Mouse (Mus musculus): ENCODE measurements at regions not wholly inside any gene's neighbourhood (a gene's known extent, or its start where the extent isn't known, plus 50 kb on each side); places are given as distances from the start of the nearest gene placed in this dataset.
A peak's percentile ranks its signal among the peaks of the same experiment; 100 is the strongest.

DNA sequence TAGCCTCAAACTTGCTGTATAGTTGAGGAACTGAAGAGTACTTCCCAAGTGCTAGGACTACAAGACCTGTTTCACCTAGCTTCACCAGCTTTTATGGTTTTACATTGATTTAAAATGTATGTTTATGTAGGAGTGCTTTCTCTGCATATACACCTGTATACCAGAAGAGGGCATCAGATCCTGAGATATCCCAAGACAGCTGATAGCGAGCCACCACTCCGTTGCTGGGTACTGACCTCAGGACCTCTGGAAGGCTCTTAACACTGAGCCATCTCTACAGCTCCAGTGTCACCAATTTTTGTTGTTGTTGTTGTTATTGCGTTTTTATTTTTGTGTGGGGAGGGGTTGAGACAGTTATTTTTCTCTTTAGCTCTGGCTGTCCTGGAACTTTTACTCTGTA lies 55.9 kb upstream of the Ddx3x start:
- Histone ChIP-seq H3K4me3 (ENCODE audit: low read depth, low read length) (no peak overlapping the region), H3K36me3 (ENCODE audit: control insufficient read depth, insufficient read depth, low read length) (no peaks in the 10 kb centered on the region), H3K9ac (replicated peaks; ENCODE audit: low read depth, low read length) (no peak overlapping the region), H3K27me3 (ENCODE audit: control insufficient read depth, insufficient read depth, low read length) (no peaks in the 10 kb centered on the region), H3K4me2 (replicated peaks; ENCODE audit: low read depth, low read length) (no peak overlapping the region), H3K9me3 (ENCODE audit: control insufficient read depth, low read depth, low read length) (no peaks in the 10 kb centered on the region), H3K27ac (ENCODE audit: low read length) (no peak overlapping the region), H3K4me1 (ENCODE audit: control insufficient read depth, insufficient read depth, low read length) (no peaks in the 10 kb centered on the region)
- no peak for ATAC-seq (ENCODE audit: insufficient number of reproducible peaks, insufficient read depth, low FRiP score, low read depth)
- WGBS = 6% methylated on average over 3 of the region's 3 CpGs

GRCm38 (mm10) chrX:13226429-13226828 lies 54.3 kb upstream of the Ddx3x start:
- no peak overlapping the region for H3K27ac ChIP-seq (ENCODE audit: low read length)
- no peak overlapping the region for H3K4me2 ChIP-seq (replicated peaks; ENCODE audit: low read depth, low read length)
- ATAC-seq (ENCODE audit: insufficient number of reproducible peaks, insufficient read depth, low FRiP score, low read depth) = no peak
- 75% methylated on average over 3 of the region's 3 CpGs for WGBS
- no peak overlapping the region for H3K9ac ChIP-seq (replicated peaks; ENCODE audit: low read depth, low read length)
- no peaks in the 10 kb centered on the region for H3K4me1 ChIP-seq (ENCODE audit: control insufficient read depth, insufficient read depth, low read length)
- H3K36me3 ChIP-seq (ENCODE audit: control insufficient read depth, insufficient read depth, low read length) = no peaks in the 10 kb centered on the region
- no peak overlapping the region for H3K4me3 ChIP-seq (ENCODE audit: low read depth, low read length)
- no peaks in the 10 kb centered on the region for H3K27me3 ChIP-seq (ENCODE audit: control insufficient read depth, insufficient read depth, low read length)
- H3K9me3 ChIP-seq (ENCODE audit: control insufficient read depth, low read depth, low read length) = no peaks in the 10 kb centered on the region

DNA sequence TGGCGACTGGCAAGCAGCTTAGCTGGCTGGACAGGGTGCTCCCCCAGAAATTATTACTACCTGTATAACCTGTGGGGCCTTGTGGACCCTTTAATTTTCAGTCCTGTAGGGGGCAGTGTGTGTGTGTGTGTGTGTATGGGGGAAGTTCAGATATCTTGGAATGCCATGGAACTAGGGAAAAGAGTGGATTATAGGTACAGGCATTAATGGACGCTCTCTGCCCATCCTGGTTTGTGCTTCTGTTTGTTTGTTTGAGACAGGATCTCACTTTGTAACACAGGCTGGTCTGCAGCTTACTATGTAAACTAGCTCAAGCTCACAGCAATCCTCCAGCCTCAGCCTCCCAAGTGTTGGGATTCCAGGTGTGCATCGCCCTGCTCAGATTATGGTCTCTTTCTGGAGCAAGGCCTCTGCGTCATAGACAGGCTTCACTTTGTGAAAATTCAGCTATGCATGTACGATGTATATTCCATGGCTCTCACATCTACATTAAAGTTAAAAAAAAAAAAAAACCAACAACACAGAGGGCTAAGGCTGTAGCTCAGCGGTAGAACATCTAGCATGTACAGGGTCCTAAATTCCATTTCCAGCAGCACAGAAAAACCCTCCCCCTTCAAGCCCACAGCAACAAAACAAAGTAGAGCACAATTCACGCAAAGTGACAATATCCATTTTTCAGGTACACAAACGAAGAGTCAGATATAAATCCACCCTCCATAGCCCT lies 50.7 kb upstream of the Ddx3x start:
- no peaks in the 10 kb centered on the region for H3K9me3 ChIP-seq (ENCODE audit: control insufficient read depth, low read depth, low read length)
- H3K4me2 ChIP-seq (replicated peaks; ENCODE audit: low read depth, low read length) = peak overlapping the region; percentile 37
- peak overlapping the region; percentile 21 for H3K4me3 ChIP-seq (ENCODE audit: low read depth, low read length)
- H3K27ac ChIP-seq (ENCODE audit: low read length) = peak overlapping the region; percentile 52
- no peak overlapping the region for H3K9ac ChIP-seq (replicated peaks; ENCODE audit: low read depth, low read length)
- no peaks in the 10 kb centered on the region for H3K36me3 ChIP-seq (ENCODE audit: control insufficient read depth, insufficient read depth, low read length)
- no peaks in the 10 kb centered on the region for H3K27me3 ChIP-seq (ENCODE audit: control insufficient read depth, insufficient read depth, low read length)
- ATAC-seq (ENCODE audit: insufficient number of reproducible peaks, insufficient read depth, low FRiP score, low read depth) = peak; percentile 50; the same call in 1 of the 2 replicates
- 23% methylated on average over 8 of the region's 8 CpGs for WGBS
- no peaks in the 10 kb centered on the region for H3K4me1 ChIP-seq (ENCODE audit: control insufficient read depth, insufficient read depth, low read length)

GRCm38 (mm10) chrX:13230615-13231179 lies 50.1 kb upstream of the Ddx3x start:
- Histone ChIP-seq H3K36me3 (ENCODE audit: control insufficient read depth, insufficient read depth, low read length) (no peaks in the 10 kb centered on the region), H3K27ac (ENCODE audit: low read length) (peak overlapping the region; percentile 63), H3K4me3 (ENCODE audit: low read depth, low read length) (peak overlapping the region; percentile 21), H3K4me2 (replicated peaks; ENCODE audit: low read depth, low read length) (peak overlapping the region; percentile 37), H3K27me3 (ENCODE audit: control insufficient read depth, insufficient read depth, low read length) (no peaks in the 10 kb centered on the region), H3K4me1 (ENCODE audit: control insufficient read depth, insufficient read depth, low read length) (no peaks in the 10 kb centered on the region), H3K9ac (replicated peaks; ENCODE audit: low read depth, low read length) (no peak overlapping the region), H3K9me3 (ENCODE audit: control insufficient read depth, low read depth, low read length) (no peaks in the 10 kb centered on the region)
- WGBS = 9% methylated on average over 17 of the region's 17 CpGs
- ATAC-seq (ENCODE audit: insufficient number of reproducible peaks, insufficient read depth, low FRiP score, low read depth) = peak; percentile 99

Data from stomach, embryonic 14.5 days (tissue).